Mouse (Mus musculus) granulocyte monocyte progenitor cell, adult 5-6 weeks (primary cell): ENCODE results near the gene Rps27a. TPM values are rescaled to one million over a fixed set of nuclear protein-coding genes. Genes with fewer than 3 reads are reported as not detected.
"Not testable (repeated sequence)": the region's sequence is repeated elsewhere in the genome, so short reads cannot be mapped to it uniquely, and the experiment has no call there.

Source experiments
- ATAC-seq: replicated peaks from 2 replicates; pipeline ENCODE4 v1.8.0; 2016; ENCODE audit warnings: mild to moderate bottlenecking, moderate TSS enrichment, inconsistent platforms; ENCODE audit not compliant: poor library complexity, severe bottlenecking
- total RNA-seq, 2 experiments: library from RNA; stranded (forward) in 1 of 2; stranded (reverse) in 1 of 2; fragments of 200-712, 200-1000 nt in 1 of 2; fragments of >200 nt in 1 of 2; fragmentation: Nextera tagmentation in 1 of 2; gene quantifications; 2 replicates each; pipeline ENCODE4 v1.2.3; 2014 to 2017

The Rps27a gene
- 4,428 and 5,155 TPM in 2 replicates for total RNA-seq (2014; fragmentation: Nextera tagmentation)
- total RNA-seq (2017), result 1,402 and 1,539 TPM in 2 replicates

DNA sequence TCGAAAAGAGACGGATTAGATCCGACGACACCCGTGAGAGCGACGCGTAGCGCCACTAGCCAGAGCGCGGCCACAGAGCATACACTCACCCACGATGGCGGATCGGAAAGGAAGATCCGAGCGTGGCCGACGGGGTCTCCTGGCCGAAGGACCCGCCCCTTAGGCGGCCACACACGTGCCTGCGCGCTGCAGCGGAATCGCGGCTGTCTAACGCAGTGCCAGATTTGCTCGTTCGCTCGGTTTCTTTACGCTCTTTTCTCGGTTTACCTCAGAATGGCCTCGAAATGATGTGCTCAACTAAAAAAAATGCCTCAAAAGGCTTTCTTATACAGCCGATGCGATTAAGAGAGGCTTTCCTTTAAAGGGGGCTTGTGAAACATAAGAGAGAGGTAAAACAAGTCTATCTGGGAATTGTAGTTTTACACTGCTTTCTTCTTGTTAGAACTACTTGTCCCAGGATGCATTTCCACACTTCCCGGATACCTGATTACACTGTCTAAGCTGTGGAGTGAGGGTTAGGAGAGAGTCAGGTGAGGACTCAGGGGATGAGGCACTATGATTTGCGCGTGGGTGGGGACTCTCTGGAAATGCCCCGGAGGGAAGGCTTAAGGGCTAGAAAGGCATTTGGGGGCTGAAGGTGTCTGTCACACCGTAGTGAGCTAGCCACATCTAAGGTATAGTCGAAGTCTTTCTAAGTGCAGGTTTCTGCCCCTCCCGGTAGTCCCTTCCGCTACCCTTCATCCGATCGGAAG, at the start of gene Rps27a, which contains the start of gene Clhc1:
Rps27a (minus strand) TSS at position 358 of the 752 bp plus-strand sequence.
Clhc1 (plus strand) TSS at position 199 of the 752 bp plus-strand sequence.
- ATAC-seq, result peak; percentile 84

DNA sequence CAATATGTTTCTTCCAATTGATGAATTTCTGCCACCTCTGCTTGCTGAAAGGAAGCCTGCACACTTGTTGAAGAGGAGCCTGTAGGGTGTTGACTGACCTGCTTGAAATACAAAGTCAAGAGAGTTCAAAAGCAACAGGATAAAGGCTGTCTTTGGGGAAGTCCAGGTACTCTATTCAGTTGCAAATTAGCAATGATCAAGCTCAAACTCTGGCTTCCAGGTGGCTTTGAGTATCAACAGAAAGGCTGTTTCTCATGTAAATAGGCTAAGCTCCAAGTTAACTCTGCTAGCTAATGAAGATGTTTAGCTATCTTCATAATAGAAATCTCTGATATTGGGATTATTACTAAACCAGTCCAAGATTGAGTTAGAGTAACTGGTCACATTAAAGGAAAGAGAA, 49.2 kb upstream of the Rps27a start:
- ATAC-seq, result no peak

DNA sequence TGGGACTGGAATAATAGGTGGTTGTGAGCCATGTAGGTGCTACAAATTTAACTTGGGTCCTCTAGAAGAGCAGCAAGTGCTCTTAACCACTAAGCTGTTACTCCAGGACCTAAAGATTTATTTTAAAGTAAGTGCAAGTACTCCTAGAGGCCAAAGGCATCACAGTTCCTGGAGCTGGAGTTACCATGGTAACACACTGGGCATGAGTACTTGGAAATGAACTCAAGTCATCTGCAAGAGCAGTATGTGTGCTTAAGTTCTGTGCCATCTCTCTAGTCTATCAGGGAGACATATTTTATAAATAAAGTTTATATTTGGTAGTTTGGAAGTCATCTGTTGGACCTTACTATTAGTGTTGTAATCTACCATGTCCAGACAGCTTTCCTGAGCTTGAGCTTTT, 47.3 kb upstream of the Rps27a start:
- ATAC-seq, result no peak

DNA sequence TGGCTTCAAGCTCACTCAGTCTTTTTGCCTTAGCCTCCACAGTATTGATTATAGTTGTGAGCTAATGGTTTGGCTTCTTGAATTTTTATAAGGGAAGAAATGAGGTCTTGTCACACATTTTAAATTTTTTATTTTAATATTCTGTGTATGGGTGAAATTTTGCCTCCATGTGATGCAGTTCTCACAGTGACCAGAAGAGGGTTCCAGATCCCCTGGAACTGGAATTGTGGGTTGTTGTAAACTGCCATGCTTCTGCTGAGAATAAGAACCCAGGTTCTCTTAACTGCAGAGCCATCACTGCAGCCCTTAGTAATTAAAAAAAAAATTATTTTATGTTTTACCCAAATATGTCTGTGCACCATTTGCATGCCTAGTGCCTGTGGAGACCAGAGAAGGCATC, 31.7 kb upstream of the Rps27a start:
- peak; percentile 61; the same call in 1 of the 2 replicates for ATAC-seq

DNA sequence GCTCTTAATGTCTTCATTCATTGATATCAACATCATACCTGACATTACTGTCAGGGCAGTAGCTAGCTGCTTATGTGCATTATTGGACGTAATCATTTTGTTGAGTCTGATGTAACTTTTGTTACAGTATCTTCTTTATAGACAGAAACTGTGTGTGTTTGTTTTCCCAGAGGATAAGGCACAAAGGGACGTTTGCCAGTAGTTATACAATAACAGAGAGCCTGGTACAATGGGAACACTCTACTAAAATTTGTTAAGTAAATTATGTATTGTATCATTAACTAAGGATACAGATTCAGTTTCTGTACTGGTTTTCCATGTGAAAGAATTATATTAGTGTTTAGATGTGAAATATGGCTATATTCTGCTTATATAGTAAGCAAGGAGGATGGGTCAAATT, 24.7 kb upstream of the Rps27a start:
- ATAC-seq, result no peak

DNA sequence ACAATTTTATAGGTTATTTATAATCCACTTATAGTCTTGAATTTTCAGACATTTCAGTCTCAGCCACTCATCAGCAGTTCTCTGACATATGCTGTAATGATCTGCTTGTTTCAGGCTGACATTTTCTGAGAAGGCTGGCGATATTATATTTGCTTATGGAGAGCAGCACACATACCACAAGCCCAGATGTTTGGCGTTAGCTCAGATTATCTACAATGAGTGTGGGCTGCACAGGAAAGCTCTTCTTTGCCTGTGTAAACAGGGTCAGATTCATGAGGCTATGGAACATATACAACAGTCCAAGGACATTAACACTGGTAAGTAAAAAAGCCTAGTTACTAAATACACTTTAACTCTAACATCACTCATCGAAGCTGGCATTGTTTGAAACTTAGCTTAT, 23.6 kb upstream of the Rps27a start:
- no peak for ATAC-seq

DNA sequence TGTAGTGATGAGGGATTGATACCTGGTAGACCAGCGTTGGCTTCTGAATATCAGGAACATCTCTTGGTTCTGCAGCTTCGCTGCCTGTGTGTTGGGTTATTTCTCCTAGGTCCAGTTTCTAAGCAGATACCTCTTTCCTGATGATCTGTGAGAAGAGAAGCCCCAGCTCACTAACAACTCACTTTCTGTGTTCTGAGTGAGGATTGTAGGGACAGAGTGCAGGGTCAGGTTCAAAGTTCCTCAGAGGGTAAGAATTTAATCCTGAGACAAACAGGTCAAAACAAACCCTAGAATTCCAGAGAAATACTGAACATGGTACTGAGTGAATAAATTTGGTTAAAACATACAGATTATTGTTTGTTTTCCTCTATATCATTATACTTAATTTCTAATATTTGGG, 15.5 kb upstream of the Rps27a start:
- no peak for ATAC-seq

DNA sequence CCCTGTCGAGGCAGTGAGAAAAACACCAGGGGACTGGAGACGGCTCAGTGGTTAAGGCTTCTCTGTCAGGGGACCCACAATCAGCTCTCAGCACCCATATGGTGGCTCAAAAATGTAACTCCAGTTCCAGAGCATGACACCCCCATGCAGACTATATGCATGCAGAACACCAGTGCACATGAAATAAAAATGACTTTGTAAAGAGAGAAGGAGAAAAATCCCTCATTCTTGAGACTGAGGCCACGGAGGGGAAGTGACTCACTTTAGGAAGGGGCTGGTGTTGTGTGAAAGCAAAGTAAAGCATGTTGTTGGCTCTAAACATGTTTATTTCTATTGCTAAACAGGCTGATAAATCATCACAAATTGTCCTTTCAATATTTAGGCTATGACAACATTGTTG, 13.1 kb upstream of the Rps27a start:
- no peak for ATAC-seq

DNA sequence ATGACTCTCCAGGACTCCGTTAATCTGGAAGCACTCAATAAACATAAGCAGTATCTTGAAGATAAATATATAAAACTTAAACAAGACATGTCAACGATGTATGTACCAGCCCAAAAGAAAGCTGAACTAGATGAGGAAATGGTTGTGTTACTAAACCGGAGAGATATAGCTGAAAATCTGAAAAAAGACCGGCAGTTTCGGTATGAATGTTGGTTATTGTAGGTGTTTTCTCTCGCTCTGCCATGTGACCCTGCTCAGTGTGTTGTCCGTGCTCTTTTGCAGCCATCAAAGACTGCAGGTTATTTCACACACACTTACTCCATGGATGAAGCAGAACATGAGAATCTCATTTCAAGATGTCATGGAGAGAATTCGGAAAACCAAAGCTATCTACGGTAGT, 12.5 kb upstream of the Rps27a start:
- ATAC-seq, result no peak

DNA sequence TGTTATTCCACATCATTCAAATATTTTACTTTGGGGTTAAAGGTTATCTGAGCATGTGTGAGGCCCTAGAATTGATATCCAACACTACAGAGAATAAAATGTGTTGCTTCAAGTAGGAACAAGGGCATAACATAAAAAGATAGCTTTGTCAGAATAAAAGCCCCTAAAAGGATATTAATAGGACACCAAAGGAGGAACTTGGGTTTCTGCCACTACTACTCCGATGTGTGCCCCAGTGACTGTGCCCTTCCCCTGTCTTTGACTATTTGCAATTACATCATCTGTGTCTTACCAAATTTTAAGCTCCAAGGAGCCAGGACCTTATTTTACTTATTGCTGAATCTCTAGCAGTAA, 1.5 kb upstream of the Rps27a start:
- ATAC-seq, result peak; percentile 69

DNA sequence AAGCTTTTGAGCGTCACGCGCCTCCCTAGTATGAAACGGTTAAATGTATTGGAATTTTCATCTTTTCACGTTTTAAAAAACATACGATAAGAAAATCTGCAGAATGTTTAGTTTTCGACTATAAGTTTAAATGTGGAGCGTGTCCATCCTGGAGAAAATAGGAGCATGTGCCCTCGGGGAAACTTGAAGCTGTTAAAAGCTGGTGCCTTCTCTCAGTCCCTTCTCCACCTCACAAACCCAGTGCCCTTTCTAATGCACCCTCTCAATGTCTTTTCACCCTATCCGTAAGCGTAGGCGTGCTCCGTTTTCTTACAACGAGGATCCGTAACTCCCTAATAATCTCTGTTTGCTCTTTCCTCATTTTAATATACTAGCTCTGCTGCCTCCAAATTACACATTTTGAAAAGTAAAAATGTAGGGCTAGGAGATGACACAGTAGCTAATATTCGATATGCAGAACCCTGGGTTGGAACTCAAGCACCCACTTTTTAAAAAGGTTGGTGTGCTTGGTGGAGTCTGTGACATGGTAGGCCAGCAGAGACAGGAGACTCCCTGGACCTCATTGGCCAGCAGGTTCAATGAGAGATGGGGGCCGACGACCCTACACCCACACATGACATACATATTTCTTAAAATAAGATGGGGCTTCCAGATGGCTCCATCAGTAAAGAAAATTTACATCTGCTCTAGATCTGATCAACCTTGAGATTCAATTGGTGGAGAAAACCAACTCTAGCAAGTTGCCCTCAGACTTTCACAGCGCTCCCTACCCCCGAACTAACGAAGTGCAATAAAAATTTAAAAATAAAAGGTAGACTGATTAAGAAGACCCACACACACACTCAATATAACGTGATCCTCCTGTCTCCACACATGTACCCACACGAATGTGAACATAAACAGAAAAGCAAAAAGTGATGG, 855 bp upstream of the Rps27a start:
- no peak for ATAC-seq

DNA sequence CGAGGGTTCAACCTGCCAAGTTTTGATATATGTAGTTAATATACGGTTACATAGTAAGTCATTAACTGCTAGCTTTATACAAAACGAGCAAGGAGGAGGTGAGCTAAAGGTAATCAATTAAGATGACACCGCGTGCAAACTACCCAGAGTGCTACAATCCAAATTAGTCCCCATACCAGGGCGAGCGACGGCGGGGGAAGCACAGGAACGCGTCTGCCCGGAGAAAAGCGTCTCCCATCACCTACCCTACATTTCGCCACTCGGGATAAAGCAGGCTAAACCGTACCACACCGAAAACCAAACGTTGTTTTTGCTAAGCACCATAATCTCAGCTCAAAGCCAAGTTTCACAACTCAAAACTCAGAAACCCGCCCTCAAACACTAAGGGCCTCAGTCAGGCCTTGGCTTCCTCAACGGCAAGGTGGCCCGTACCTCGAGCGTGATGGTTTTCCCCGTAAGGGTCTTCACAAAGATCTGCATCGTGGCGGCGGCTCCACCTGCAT, 609 bp downstream of the Rps27a start:
- peak; percentile 8 for ATAC-seq

DNA sequence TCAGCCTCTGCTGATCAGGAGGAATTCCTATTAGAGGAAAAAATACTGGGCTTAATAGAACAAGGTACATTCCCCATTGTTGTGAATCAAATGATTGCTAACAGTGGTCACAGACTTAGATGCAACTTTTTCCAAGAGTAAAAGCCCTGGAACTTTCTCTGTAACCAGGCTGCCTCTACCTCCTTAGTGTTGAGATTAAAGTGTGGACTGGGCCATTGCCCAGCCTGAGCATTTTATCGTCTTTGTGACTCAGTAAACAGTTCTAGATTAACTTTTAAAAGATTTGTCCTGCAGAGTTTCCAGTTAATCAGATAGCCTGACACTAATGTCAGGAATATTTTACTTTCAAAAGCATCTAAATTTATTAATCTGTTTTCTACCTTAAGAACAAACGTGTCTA, 1.1 kb downstream of the Rps27a start:
- ATAC-seq, result no peak

DNA sequence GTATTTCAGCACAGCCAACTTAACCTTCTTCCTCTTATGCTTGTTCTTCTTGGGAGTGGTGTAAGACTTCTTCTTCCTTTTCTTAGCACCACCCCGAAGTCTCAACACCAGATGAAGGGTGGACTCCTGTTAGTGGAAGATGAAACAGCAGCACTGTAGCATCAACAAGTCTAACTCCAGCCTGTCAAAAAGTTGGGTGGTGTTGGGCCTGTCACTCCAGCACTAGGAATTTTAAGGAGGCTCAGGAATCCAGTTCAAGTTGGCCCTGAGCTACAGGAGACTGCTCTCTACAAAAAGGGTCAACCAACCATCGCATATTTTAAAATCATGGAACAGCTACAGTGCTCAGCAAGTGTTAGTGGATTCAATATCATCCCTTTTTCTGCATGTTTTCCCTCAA, 1.6 kb downstream of the Rps27a start:
- ATAC-seq, result not testable (repeated sequence)

DNA sequence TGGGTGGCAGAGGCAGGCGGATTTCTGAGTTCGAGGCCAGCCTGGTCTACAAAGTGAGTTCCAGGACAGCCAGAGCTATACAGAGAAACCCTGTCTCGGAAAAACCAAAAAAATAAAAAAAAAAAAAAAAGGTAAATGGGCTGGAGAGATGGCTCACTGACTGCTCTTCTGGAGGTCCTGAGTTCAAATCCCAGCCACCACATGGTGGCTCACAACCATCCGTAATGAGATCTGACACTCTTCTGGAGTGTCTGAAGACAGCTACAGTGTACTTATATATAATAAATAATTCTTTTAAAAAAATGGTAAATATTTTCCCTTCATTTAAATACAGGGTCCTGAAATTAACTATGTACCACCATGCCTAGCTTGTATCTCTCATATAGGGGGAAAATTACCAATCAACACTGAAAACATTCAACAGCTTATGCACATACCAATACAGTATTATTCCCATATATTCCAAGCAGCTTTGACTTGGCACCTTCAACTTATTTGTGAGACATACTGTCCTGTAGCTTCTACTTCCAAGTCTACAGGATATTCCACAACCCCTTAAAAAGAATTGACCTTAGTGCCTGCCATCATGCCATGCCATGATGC, 2.7 kb downstream of the Rps27a start:
- not testable (repeated sequence) for ATAC-seq

DNA sequence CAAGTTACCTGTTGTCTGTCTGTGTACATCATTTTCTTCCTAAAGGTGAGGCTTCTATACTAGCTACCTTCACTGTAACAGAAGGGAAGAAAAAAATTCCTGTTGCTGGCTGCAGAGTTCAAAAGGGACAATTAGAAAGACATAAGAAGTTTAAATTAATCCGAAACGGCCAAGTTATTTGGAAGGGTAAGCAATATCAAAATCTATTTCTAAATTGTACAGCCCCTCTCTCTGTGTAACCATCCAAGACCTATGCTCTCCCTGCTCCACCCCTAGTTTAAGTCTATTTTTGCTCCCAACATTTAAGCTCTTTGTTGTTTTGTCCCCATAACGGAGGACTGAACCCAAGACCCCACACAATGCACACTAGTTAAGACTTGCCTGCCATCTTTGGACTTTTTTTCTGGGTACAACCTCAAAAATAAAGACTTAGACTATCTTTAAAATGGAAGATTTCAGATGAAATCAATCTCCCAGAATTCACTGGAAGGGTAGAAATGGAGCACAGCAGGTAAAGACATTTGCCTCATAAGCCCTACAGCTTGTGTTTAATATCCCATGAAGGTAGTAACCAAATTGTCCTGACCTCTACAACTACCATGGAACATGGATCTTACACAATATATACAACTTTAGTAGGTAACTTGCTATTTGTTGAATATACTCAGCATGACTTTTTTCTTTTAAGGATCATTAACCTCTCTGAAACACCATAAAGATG, 3.5 kb downstream of the Rps27a start:
- no peak for ATAC-seq

DNA sequence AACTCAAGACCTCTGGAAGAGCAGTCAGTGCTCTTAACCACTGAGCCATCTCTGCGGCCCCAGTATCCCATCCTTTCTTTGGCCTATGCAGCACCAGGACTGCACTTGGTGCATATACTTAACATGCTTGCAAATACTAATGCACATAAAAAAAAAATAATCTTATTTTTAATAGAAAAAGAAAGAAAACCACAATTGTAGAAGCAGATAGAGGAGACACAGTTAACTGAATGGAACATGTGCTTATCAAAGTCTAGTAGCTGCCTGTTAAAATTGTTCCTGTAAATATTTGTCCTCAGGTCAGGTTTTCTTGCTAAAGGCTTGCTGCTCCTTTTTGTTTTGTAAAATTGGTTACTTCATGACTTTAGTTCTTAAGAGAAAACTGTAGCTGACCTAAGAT, 9.7 kb downstream of the Rps27a start:
- no peak for ATAC-seq

DNA sequence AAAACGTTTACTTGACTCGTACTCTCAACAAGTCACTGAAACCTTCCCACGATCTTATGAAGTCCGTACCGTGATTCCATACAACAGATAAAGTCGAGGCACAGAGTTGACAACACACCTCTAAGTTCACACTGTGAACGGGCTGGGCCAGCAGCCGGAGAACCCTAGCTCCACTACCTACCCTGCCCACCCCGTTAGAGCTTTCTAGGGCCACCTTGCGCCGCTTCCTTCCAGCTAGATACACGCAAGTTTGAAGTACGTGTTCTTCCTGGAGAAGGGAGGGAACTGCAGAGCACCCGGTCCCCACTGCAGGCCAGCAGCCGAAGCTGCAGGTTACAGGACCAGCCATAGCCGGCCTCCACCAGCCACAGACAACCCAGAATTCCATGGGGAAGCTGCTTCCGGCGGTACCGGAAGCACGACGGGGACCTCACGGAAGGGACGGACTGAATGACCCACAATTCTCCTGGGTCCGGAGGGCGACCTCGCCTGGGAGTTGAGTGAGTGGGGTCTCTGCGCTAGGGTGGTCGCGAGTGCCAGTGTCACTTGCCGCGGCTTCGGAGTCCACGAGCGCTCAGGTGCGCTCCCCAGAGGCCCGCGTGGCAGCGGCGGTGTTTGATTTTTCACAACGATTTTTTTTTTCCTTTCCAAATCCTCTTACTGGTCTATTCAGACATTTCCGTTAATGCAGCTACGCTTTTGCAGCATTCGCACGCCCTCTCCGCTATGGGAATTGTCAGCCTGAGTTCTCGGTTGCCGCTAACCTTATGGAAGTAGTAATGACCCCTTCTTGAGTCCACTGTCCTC, 21.7 kb downstream of the Rps27a start, which contains the start of gene Mtif2:
Mtif2 (plus strand) TSS at position 421 of the 807 bp plus-strand sequence.
- ATAC-seq, result peak; percentile 95
